Mouse (Mus musculus) forebrain, embryonic 15.5 days (tissue): ENCODE results near the gene Ehd1. TPM values are rescaled to one million over a fixed set of nuclear protein-coding genes. Genes with fewer than 3 reads are reported as not detected.

Experiments
- ATAC-seq: fragments of 200-750 bp; cut with Nextera tagmentation; replicated peaks from 2 replicates; pipeline ENCODE4 v1.8.0; 2017; ENCODE audit warnings: mild to moderate bottlenecking, moderate TSS enrichment, moderate library complexity
- H3K27ac ChIP-seq: fragments of 300-500 bp; sonication (generic); replicated peaks from 2 replicates; pipeline ENCODE4 v1.5.1; 2015; ENCODE audit warnings: mild to moderate bottlenecking, inconsistent platforms
- H3K27me3 ChIP-seq: fragments of 300-500 bp; sonication (generic); 2 replicates; pipeline ENCODE4 v1.6.1; 2015; ENCODE audit warnings: inconsistent platforms
- H3K36me3 ChIP-seq: fragments of 300-500 bp; sonication (generic); 2 replicates; pipeline ENCODE4 v1.6.1; 2015; ENCODE audit warnings: mild to moderate bottlenecking, inconsistent platforms
- H3K4me1 ChIP-seq: fragments of 300-500 bp; sonication (generic); 2 replicates; pipeline ENCODE4 v1.6.1; 2015; ENCODE audit warnings: inconsistent platforms
- H3K4me2 ChIP-seq: fragments of 300-500 bp; sonication (generic); replicated peaks from 2 replicates; pipeline ENCODE4 v1.6.1; 2015; ENCODE audit warnings: mild to moderate bottlenecking, inconsistent platforms
- H3K4me3 ChIP-seq: fragments of 300-500 bp; sonication (generic); 2 replicates; pipeline ENCODE4 v1.5.1; 2015; ENCODE audit warnings: mild to moderate bottlenecking, inconsistent platforms
- H3K9ac ChIP-seq: fragments of 300-500 bp; sonication (generic); replicated peaks from 2 replicates; pipeline ENCODE4 v1.6.1; 2015; ENCODE audit warnings: mild to moderate bottlenecking, inconsistent platforms
- H3K9me3 ChIP-seq: fragments of 300-500 bp; sonication (generic); 2 replicates; pipeline ENCODE4 v1.6.1; 2016; ENCODE audit warnings: inconsistent platforms
- WGBS: fragments of 180-500 bp; shearing (Covaris S2); methylation state at CpG from one replicate; pipeline ENCODE4 v1.1.7; 2015; ENCODE audit warnings: mixed read lengths; 5-methylcytosine and 5-hydroxymethylcytosine counted together
- polyA plus RNA-seq: library from polyadenylated mRNA; unstranded; fragments of >200 nt; fragmentation: Nextera tagmentation; extraction: Ambion mirVana; gene quantifications from 2 replicates; pipeline ENCODE4 v1.2.1, GENCODE M21; 2015

Ehd1 gene
- polyA plus RNA-seq, 1 experiment from 2014 or later = 88.1 TPM

GRCm38 (mm10) chr19:6273592-6273991, 2.9 kb upstream of the Ehd1 start:
- ATAC-seq = no peak

GRCm38 (mm10) chr19:6273998-6274608, 2.4 kb upstream of the Ehd1 start:
- WGBS = 95% methylated on average over 13 of the region's 13 CpGs
- Histone ChIP-seq H3K4me3 (no peak overlapping the region), H3K4me1 (peaks cover 25% of the 10 kb centered on the region), H3K9me3 (no peaks in the 10 kb centered on the region), H3K4me2 (no peak overlapping the region), H3K36me3 (no peaks in the 10 kb centered on the region), H3K27me3 (no peaks in the 10 kb centered on the region), H3K27ac (no peak overlapping the region), H3K9ac (no peak overlapping the region)
- no peak for ATAC-seq

More at GRCm38 (mm10) chr19:6273592-6273991, 2.9 kb upstream of the Ehd1 start:
- no peak overlapping the region for H3K4me2 ChIP-seq
- 86% methylated on average over 4 of the region's 4 CpGs for WGBS
- H3K4me1 ChIP-seq = peaks cover 20% of the 10 kb centered on the region
- H3K9me3 ChIP-seq = no peaks in the 10 kb centered on the region
- no peaks in the 10 kb centered on the region for H3K36me3 ChIP-seq
- no peak overlapping the region for H3K27ac ChIP-seq
- H3K27me3 ChIP-seq = no peaks in the 10 kb centered on the region
- no peak overlapping the region for H3K4me3 ChIP-seq
- no peak overlapping the region for H3K9ac ChIP-seq

GRCm38 (mm10) chr19:6275740-6276389, 660 bp upstream of the Ehd1 start:
- peaks cover 36% of the 10 kb centered on the region for H3K4me1 ChIP-seq
- no peak for ATAC-seq

GRCm38 (mm10) chr19:6277661-6278438, 1.3 kb downstream of the Ehd1 start:
- H3K4me1 ChIP-seq = peaks cover 36% of the 10 kb centered on the region
- ATAC-seq = no peak
- 5% methylated on average over 10 of the region's 10 CpGs for WGBS
- H3K9ac ChIP-seq = peak overlapping the region; percentile 73
- peaks cover 16% of the 10 kb centered on the region for H3K36me3 ChIP-seq
- H3K4me3 ChIP-seq = peak overlapping the region; percentile 69
- H3K27ac ChIP-seq = 0 out of 2 replicates have a peak overlapping the region, but pooled peaks have one; percentile 65
- peak overlapping the region; percentile 86 for H3K4me2 ChIP-seq
- no peaks in the 10 kb centered on the region for H3K9me3 ChIP-seq
- H3K27me3 ChIP-seq = no peaks in the 10 kb centered on the region

More at GRCm38 (mm10) chr19:6275740-6276389, 660 bp upstream of the Ehd1 start:
- Histone ChIP-seq H3K4me3 (peak overlapping the region; percentile 69), H3K36me3 (peaks cover 5% of the 10 kb centered on the region; the same call in 1 of the 2 replicates), H3K27me3 (no peaks in the 10 kb centered on the region), H3K9me3 (no peaks in the 10 kb centered on the region), H3K4me2 (peak overlapping the region; percentile 86), H3K9ac (peak overlapping the region; percentile 61), H3K27ac (peak overlapping the region; percentile 68)
- WGBS = 9% methylated on average over 15 of the region's 15 CpGs

DNA sequence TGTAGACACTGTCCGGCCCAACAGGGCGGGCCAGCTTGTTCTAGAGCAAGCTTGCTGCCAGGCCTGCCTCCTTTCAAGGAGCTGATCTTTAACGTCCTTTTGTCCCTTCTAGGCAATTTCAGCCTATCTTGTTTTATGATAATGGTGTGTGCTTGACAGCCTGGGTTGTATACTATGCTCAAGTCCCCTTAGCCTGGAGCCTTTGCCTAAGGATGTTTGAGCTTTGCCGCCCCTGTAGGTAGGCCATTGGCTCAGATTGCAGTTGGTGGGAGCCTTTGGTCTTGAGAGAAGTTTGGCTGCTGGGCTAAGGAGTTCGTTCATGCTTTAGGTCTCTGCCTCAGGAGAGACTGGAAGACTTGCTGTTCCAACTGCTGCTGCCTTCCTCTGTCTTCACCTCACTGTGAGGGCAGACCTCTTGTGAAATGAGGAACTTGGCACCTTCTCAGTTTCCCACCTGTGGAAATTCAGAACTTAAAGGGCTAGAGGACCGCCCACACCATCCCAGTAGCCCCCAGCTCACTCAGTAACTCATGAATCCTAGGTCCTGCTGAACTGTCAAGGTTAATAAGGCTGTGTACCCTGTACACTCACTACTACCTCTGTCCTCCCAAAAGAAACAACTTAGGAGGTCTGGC, 2.0 kb downstream of the Ehd1 start:
- Histone ChIP-seq H3K27me3 (no peaks in the 10 kb centered on the region), H3K4me1 (peaks cover 36% of the 10 kb centered on the region), H3K9ac (peak overlapping the region; percentile 73), H3K27ac (no peak overlapping the region), H3K4me2 (peak overlapping the region; percentile 86), H3K36me3 (peaks cover 22% of the 10 kb centered on the region), H3K4me3 (peak overlapping the region; percentile 69), H3K9me3 (no peaks in the 10 kb centered on the region)
- no peak for ATAC-seq
- 45% methylated on average over 6 of the region's 6 CpGs for WGBS

DNA sequence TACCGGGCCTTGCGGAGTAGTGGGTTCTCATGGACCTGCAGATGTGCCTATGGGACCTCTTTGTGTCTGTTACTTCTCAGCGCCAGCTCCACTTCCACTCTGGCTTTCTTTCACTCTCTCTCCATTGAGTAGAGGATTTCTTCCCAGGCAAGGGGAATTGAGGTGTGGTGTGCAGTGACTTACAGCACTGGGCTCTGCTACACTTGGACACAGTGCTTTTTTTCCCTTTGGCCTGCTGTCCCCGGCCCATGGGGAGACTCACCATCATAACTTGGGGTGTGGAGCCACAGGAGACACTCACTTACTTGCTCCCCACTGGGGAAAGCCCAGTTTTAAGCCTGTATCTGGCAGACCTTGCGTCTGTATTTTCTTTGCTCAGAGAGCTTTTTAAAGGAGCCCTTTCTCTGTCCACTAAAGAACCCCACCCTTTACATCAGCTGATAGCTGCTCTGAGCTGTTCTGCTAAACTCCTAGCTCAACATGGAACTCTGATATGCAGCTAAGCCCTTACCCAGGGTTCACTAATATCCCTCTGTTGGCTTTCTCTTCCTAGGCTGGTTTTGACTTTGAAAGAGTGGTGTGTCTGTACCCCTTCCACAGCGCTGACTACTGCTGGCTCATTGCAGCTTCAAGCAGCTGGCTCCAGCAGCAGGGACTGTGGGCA, 3.1 kb downstream of the Ehd1 start:
- Histone ChIP-seq H3K4me2 (peak overlapping the region; percentile 86; the same call in 1 of the 2 replicates), H3K4me1 (peaks cover 36% of the 10 kb centered on the region), H3K9me3 (no peaks in the 10 kb centered on the region), H3K27ac (no peak overlapping the region), H3K36me3 (peaks cover 29% of the 10 kb centered on the region), H3K4me3 (peak overlapping the region; percentile 69; the same call in 1 of the 2 replicates), H3K9ac (peak overlapping the region; percentile 0; the same call in 1 of the 2 replicates), H3K27me3 (no peaks in the 10 kb centered on the region)
- WGBS = 88% methylated on average over 6 of the region's 6 CpGs
- no peak for ATAC-seq

DNA sequence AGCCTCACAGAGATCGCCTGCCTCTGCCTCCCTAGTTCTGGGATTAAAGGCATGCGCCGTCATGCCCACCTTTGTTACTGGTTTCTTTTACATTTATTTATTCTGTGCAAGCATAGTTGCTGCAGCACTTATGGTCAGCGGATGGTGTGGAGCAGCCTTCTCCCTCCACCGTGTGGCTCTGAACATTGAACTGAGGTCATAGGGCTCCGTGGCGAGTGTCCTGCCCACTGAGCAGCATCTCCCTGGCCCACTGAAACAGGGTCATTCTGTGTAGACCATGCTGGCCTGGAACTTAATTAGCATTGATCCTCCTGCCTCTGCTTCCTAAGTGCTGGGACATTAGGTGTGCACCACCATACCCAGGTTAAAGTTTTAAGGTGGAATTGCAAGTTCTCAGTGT, 4.0 kb downstream of the Ehd1 start:
- ATAC-seq = no peak
- no peak overlapping the region; the same call in 1 of the 2 replicates for H3K9ac ChIP-seq
- H3K4me2 ChIP-seq = no peak overlapping the region
- 95% methylated on average over 7 of the region's 7 CpGs for WGBS
- H3K9me3 ChIP-seq = no peaks in the 10 kb centered on the region
- H3K27ac ChIP-seq = no peak overlapping the region
- no peak overlapping the region for H3K4me3 ChIP-seq
- no peaks in the 10 kb centered on the region for H3K27me3 ChIP-seq
- peaks cover 38% of the 10 kb centered on the region for H3K36me3 ChIP-seq
- peaks cover 35% of the 10 kb centered on the region for H3K4me1 ChIP-seq

DNA sequence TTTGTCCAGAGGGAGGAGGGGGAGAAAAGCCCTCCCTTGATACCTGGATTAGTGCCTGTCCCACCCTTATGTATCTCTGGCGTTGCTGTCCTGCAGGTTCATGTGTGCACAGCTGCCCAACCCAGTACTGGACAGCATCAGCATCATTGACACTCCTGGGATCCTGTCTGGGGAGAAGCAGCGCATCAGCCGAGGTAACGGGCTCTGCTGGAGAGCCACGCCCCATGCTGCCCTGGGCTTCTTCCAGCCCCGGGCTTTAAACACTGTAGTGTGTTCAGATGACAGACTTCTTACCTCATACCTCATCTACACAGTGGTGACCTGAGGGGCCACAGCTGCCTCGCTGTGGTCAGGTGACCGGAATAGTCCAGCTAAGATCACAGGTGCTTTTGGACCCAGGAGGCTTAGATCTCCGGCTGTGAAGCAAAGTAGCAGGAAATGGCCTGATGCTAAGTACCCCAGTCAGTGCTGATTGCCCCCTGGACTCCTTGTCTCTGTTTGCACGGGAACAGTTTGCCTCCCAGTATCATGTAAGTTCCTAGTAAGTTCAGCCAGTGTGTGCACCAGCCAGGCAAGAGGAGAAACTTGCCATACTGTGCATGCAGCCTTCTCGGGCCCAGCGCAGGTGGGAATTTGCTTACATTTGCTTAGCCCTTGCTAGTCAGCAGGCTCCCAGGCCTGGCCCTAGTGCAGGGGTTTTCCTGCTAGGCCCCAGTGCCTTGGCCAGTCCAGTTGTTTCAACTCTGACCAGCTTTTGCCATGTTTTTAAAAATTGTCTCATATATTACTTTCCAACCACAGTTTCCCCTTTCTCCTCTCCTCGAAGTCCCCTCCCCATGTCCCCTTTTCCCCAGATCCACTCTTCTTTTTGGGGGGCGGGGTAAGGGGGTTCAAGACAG, 4.8 kb downstream of the Ehd1 start:
- peaks cover 43% of the 10 kb centered on the region for H3K36me3 ChIP-seq
- WGBS = 87% methylated on average over 14 of the region's 14 CpGs
- no peak overlapping the region for H3K4me3 ChIP-seq
- H3K4me1 ChIP-seq = peaks cover 28% of the 10 kb centered on the region
- H3K9me3 ChIP-seq = no peaks in the 10 kb centered on the region
- no peaks in the 10 kb centered on the region for H3K27me3 ChIP-seq
- H3K4me2 ChIP-seq = no peak overlapping the region
- no peak overlapping the region for H3K27ac ChIP-seq
- H3K9ac ChIP-seq = no peak overlapping the region
- no peak for ATAC-seq

DNA sequence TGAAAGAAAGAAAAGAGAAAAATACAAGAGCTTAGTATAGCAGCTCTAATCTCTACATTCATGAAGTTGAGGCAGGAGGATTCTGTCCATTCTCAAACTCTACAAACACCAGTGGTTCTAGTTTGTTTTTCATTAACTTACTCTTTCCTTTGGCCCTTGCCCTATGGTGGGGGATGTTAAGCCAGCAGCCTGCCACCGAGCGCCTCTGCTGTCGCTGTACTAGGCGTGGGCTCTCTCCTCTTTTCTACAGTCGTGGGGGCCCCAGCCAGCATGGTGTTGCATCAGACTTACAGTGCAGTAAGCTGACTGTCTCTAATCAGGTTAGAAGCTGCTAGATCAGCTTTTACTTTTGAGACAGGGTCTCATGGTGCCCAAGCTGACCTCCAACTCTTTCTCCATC, 6.5 kb downstream of the Ehd1 start:
- peaks cover 22% of the 10 kb centered on the region for H3K4me1 ChIP-seq
- no peaks in the 10 kb centered on the region for H3K9me3 ChIP-seq
- H3K27ac ChIP-seq = no peak overlapping the region
- H3K36me3 ChIP-seq = peaks cover 43% of the 10 kb centered on the region
- no peak overlapping the region for H3K4me2 ChIP-seq
- no peak for ATAC-seq
- H3K27me3 ChIP-seq = no peaks in the 10 kb centered on the region
- whole genome bisulfite sequencing = 86% methylated on average over 5 of the region's 5 CpGs
- H3K9ac ChIP-seq = no peak overlapping the region
- H3K4me3 ChIP-seq = no peak overlapping the region

GRCm38 (mm10) chr19:6284502-6284901, 8.0 kb downstream of the Ehd1 start:
- H3K36me3 ChIP-seq = peaks cover 43% of the 10 kb centered on the region

DNA sequence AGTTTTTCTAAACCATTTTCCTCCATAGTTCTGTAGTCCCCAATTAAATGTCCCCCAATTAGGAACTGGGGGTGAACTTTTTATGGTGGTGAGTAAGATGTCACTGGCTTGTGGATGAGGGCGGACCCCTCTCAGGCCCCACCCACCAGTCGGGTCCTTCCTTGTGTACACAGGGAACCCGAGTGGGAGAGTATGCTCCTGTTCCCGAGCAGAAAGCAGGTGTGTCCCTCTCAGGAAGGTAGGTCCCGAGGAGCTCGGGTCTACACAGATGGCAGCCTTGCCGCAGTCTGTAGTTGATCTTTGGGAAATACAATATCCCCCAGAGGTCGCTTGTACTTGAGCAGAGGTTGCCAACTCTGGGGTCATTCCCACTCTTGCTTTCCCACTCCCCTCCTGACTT, 8.7 kb downstream of the Ehd1 start:
- 86% methylated on average over 8 of the region's 8 CpGs for WGBS
- Histone ChIP-seq H3K27me3 (no peaks in the 10 kb centered on the region), H3K4me3 (no peak overlapping the region), H3K4me1 (no peaks in the 10 kb centered on the region), H3K36me3 (peaks cover 41% of the 10 kb centered on the region), H3K9me3 (no peaks in the 10 kb centered on the region), H3K9ac (no peak overlapping the region), H3K4me2 (no peak overlapping the region), H3K27ac (no peak overlapping the region)
- no peak for ATAC-seq

More at GRCm38 (mm10) chr19:6284502-6284901, 8.0 kb downstream of the Ehd1 start:
- no peak overlapping the region for H3K27ac ChIP-seq
- H3K4me2 ChIP-seq = no peak overlapping the region
- H3K4me1 ChIP-seq = peaks cover 7% of the 10 kb centered on the region
- H3K9ac ChIP-seq = no peak overlapping the region
- WGBS = 93% methylated on average over 12 of the region's 12 CpGs
- no peaks in the 10 kb centered on the region for H3K9me3 ChIP-seq
- no peak overlapping the region for H3K4me3 ChIP-seq
- no peaks in the 10 kb centered on the region for H3K27me3 ChIP-seq
- ATAC-seq = no peak
